Mouse (Mus musculus): ENCODE results near the gene Ulk4. TPM values are rescaled to one million over a fixed set of nuclear protein-coding genes. Genes with fewer than 3 reads are reported as not detected.

The Ulk4 gene
- polyA plus RNA-seq, 1 experiment from 2014 or later, result 179 TPM

DNA sequence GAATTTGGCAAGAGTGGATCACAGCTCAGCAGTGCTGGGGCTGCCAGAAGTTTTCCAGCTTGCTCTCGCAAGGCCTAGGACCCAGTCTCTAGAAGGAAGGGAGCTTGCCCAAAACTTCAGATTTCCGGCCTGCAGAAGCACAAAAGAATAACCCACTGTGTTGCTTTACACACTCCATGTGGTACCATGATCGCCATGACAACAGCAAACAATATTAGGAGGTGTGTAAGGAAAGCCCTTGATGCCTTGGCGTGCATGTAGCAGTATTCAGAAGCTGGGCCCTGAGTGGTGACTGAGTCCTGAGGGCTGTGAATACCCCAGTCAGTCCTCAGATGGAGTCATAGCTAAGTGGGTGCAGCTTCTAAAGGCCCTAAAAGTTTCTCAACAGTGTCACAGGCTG is 192.8 kb downstream of the Ulk4 start:
- Histone ChIP-seq H3K4me1 (peaks cover 9% of the 10 kb centered on the region; the same call in 1 of the 2 replicates), H3K4me2 (no peak overlapping the region), H3K9ac (no peak overlapping the region), H3K9me3 (no peaks in the 10 kb centered on the region), H3K27me3 (replicated peaks) (no peaks in the 10 kb centered on the region), H3K27ac (no peak overlapping the region), H3K4me3 (replicated peaks) (no peak overlapping the region), H3K36me3 (no peaks in the 10 kb centered on the region)
- 86% methylated on average over 4 of the region's 4 CpGs for WGBS
- ATAC-seq (ENCODE audit: insufficient read depth, low FRiP score, low read depth), result no peak

DNA sequence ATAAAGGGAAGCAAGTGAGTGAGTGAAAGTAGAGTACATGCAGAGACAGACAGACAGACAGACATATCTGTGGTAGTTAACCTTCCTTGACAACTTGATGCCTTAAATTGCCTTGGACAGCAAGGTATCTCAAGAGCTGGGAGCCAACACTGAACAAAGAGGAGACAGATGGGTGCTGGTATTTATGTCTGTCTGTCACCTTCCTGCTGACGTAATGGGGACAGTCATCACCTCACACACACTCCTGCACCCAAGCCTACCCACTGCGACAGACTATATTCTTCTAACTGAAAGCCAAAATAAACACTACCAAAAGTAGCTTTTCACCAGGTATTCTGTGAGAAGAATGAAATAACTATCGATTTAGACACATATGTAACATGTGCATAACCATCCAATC is 196.2 kb downstream of the Ulk4 start:
- Histone ChIP-seq H3K9me3 (no peaks in the 10 kb centered on the region), H3K9ac (no peak overlapping the region), H3K27ac (no peak overlapping the region), H3K4me1 (peaks cover 16% of the 10 kb centered on the region), H3K4me3 (replicated peaks) (no peak overlapping the region), H3K27me3 (replicated peaks) (no peaks in the 10 kb centered on the region), H3K36me3 (no peaks in the 10 kb centered on the region), H3K4me2 (no peak overlapping the region)
- ATAC-seq (ENCODE audit: insufficient read depth, low FRiP score, low read depth), result no peak
- WGBS, result 92% methylated on average over 3 of the region's 3 CpGs

DNA sequence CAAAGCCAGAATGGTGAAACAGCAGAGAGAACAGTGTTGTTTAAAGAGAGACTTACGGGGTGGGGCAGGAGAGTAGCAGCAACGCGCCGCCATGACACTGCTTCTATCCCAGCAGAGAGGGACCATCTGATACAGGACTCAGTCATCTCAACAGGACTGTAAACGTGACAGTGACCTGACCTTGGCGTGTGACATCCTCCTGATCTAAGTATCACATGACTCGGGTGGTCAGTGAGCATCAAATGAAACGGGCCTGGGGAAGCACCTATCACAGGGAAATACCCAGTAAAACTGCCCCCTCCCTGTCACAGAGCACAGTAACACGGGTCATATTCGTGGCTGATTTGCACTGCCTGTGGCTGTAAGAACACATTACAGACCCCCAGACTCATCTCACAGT is 196.6 kb downstream of the Ulk4 start:
- Histone ChIP-seq H3K4me2 (no peak overlapping the region), H3K27ac (no peak overlapping the region), H3K4me1 (peaks cover 16% of the 10 kb centered on the region), H3K9me3 (no peaks in the 10 kb centered on the region), H3K9ac (no peak overlapping the region), H3K36me3 (no peaks in the 10 kb centered on the region), H3K4me3 (replicated peaks) (no peak overlapping the region), H3K27me3 (replicated peaks) (no peaks in the 10 kb centered on the region)
- ATAC-seq (ENCODE audit: insufficient read depth, low FRiP score, low read depth), result no peak
- 78% methylated on average over 10 of the region's 10 CpGs for WGBS

DNA sequence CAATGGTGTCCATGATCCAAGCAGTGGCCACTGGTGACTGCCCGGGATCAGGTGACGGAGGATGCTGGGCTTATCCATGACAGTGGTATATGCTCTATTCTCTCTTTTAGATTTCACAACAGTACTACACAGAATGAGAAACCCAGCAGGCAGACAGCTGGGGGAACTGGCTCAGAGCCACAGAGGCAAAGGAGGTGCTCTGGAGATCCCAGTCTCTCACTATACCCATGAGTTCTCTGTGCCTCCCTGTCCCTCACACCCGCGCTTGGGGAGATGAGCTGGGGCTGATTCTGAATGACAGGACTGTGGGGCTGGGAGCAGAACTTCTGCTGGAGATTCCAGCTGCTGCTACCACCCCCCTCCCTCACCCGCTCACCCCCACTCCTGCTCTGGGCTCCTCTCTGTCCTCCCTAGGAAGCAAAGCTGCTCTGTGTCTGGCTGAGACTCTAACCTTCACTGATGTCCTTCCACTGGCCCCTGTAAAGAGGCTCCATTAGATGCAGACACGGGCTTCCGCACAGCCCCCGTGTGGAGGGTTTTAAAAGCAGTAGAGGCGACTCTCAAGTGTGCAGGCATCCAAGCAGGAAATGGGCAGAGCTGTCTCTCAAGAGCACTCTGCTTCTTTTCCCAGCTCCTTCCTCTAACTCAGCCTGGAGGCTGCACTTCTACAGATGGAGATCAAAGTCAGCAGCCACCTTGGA is 197.5 kb downstream of the Ulk4 start:
- peak; percentile 60 for ATAC-seq (ENCODE audit: insufficient read depth, low FRiP score, low read depth)
- peaks cover 16% of the 10 kb centered on the region for H3K4me1 ChIP-seq
- H3K9me3 ChIP-seq, result no peaks in the 10 kb centered on the region
- no peak overlapping the region for H3K9ac ChIP-seq
- peak overlapping the region; percentile 16; the same call in 1 of the 2 replicates for H3K4me2 ChIP-seq
- H3K27ac ChIP-seq, result peak overlapping the region; percentile 57; the same call in 1 of the 2 replicates
- H3K4me3 ChIP-seq (replicated peaks), result no peak overlapping the region
- 33% methylated on average over 9 of the region's 9 CpGs for WGBS
- no peaks in the 10 kb centered on the region for H3K27me3 ChIP-seq (replicated peaks)
- no peaks in the 10 kb centered on the region for H3K36me3 ChIP-seq

DNA sequence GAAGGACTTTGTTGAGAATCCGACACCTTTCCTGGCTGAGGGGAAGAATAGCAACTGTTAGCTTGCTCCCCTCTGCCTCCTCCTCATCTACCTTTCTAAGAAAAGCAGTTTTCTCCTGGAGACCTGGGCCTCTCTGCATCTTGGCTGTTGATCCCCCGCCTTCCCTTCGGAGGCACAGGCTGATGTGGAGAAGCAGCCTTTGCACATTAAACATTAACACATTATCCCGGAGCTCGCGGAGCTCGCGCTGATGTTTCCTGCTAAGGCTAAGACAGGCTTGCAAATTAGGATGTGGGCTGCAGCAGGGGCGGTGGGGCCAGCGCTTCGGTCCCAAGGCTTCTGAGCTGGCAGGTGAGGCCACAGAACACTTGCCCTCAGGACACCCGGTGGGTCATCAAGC is 200.7 kb downstream of the Ulk4 start:
- Histone ChIP-seq H3K9ac (no peak overlapping the region), H3K4me2 (no peak overlapping the region), H3K9me3 (no peaks in the 10 kb centered on the region), H3K27ac (no peak overlapping the region), H3K36me3 (no peaks in the 10 kb centered on the region), H3K27me3 (replicated peaks) (no peaks in the 10 kb centered on the region), H3K4me3 (replicated peaks) (no peak overlapping the region), H3K4me1 (peaks cover 16% of the 10 kb centered on the region)
- WGBS, result 28% methylated on average over 12 of the region's 12 CpGs
- ATAC-seq (ENCODE audit: insufficient read depth, low FRiP score, low read depth), result no peak

DNA sequence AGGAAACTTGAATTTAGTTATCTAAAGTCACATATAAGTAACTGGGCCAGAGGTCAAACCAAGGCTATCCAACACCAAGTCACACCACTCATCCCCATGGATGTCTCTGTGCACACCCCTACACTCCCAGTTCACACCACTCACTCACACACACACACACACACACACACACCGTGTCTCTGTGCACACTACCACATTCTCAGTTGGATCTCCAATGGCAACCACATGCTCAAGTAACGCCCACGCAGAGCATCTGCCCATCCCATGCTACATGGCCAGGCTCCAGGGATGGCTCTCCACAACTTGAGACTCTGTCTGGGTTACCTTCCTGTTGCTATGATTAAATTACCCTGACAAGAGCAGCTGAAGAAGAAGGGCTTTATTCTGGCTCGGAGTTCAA is 201.8 kb downstream of the Ulk4 start:
- 78% methylated on average over 4 of the region's 4 CpGs for WGBS
- Histone ChIP-seq H3K9me3 (no peaks in the 10 kb centered on the region), H3K36me3 (no peaks in the 10 kb centered on the region), H3K4me3 (replicated peaks) (no peak overlapping the region), H3K9ac (no peak overlapping the region), H3K4me1 (peaks cover 16% of the 10 kb centered on the region), H3K4me2 (no peak overlapping the region), H3K27me3 (replicated peaks) (no peaks in the 10 kb centered on the region), H3K27ac (no peak overlapping the region)
- no peak for ATAC-seq (ENCODE audit: insufficient read depth, low FRiP score, low read depth)

DNA sequence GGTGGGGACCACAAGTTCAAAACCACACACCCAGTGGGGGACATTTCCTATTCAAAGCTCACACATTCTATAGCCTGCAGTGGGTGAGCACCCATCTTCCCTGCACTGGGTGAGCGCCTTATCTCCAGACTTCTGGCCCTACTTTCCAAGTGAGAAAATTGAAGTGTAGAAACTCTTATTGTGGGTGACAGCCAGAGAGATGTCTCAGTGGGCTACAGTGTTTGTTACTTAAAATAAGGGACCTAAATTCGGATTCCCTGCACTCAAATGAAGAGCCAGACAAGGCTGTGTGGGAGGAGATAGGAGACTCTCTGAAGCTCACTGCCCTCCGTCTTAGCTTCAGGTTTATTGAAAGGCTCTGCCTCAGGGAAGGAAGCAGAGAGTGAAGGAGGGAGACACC is 202.3 kb downstream of the Ulk4 start:
- 86% methylated on average over 3 of the region's 3 CpGs for WGBS

DNA sequence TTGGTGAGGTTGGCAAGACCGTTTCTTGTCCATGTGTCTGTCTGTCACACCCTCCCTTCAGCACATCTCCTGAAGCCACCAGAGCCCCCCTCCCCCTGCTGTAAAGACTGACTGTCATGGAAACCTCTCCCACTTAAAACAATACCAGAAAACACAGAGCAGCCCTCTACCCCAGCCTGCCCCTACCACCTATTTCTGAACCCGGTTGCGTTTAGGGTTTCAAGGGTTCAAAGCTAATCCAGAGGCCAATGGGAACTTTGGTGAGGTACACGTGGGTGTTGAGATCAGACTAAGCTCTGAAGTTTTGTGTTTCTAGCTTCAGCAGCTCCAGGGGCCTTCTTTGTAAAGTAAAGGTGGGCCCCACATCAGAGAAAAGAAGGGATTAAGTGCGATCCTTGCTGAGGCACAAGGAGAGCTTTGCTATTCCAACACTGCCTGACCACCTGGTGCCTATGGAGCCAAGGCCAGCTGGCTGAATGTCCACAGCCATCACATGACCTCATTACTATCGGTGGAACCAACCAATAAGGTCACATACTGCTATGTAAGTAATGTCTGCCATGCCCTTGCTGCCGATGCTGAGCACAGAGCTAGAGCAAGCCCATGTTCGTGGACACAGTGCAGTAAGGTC is 204.8 kb downstream of the Ulk4 start:
- no peaks in the 10 kb centered on the region for H3K9me3 ChIP-seq
- ATAC-seq (ENCODE audit: insufficient read depth, low FRiP score, low read depth), result no peak
- 56% methylated on average over 8 of the region's 8 CpGs for WGBS
- no peak overlapping the region for H3K9ac ChIP-seq
- no peak overlapping the region for H3K27ac ChIP-seq
- H3K36me3 ChIP-seq, result no peaks in the 10 kb centered on the region
- H3K4me3 ChIP-seq (replicated peaks), result no peak overlapping the region
- no peak overlapping the region for H3K4me2 ChIP-seq
- no peaks in the 10 kb centered on the region for H3K27me3 ChIP-seq (replicated peaks)
- peaks cover 5% of the 10 kb centered on the region; the same call in 1 of the 2 replicates for H3K4me1 ChIP-seq

More for the DNA sequence above, 202.3 kb downstream of the Ulk4 start:
- no peaks in the 10 kb centered on the region for H3K9me3 ChIP-seq
- no peak for ATAC-seq (ENCODE audit: insufficient read depth, low FRiP score, low read depth)
- no peaks in the 10 kb centered on the region for H3K36me3 ChIP-seq
- H3K4me3 ChIP-seq (replicated peaks), result no peak overlapping the region
- peaks cover 12% of the 10 kb centered on the region for H3K4me1 ChIP-seq
- H3K4me2 ChIP-seq, result no peak overlapping the region
- H3K27me3 ChIP-seq (replicated peaks), result no peaks in the 10 kb centered on the region
- no peak overlapping the region for H3K27ac ChIP-seq
- H3K9ac ChIP-seq, result no peak overlapping the region

DNA sequence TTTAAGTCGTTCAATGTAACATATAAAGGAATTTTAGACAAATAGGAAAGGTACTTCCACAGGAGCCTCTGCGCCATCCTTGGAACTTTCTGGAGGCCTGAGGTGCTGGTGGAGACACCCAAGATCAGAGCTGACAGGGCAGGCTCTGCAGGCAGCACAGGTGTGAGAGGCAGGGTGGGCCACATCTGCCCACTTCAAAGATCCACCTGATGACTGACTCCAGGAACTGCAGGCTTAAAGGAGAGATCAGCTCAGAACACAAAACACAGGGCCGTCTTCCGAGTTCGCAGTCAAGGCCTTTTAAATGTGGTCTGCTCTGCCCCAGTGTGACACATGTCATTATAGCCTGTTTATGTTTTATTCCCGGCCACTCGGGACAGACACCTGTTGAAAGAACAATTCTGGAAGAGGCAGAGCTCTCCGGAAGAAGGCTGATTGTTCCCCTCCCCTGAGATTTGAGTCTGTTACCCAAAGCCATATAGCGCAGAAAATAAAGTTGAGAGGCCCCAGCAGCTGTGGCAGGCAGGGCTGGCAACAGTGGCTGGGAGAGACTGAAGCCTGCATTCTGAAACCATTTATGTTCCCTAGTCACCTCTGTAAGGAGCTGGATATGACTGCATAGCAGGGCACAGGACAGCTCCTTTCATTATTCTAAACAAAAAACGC is 205.4 kb downstream of the Ulk4 start:
- ATAC-seq (ENCODE audit: insufficient read depth, low FRiP score, low read depth), result no peak
- Histone ChIP-seq H3K27me3 (replicated peaks) (no peaks in the 10 kb centered on the region), H3K9ac (no peak overlapping the region), H3K27ac (no peak overlapping the region), H3K36me3 (no peaks in the 10 kb centered on the region), H3K4me3 (replicated peaks) (no peak overlapping the region), H3K9me3 (no peaks in the 10 kb centered on the region), H3K4me1 (peaks cover 5% of the 10 kb centered on the region; the same call in 1 of the 2 replicates), H3K4me2 (no peak overlapping the region)
- WGBS, result 62% methylated on average over 10 of the region's 10 CpGs

DNA sequence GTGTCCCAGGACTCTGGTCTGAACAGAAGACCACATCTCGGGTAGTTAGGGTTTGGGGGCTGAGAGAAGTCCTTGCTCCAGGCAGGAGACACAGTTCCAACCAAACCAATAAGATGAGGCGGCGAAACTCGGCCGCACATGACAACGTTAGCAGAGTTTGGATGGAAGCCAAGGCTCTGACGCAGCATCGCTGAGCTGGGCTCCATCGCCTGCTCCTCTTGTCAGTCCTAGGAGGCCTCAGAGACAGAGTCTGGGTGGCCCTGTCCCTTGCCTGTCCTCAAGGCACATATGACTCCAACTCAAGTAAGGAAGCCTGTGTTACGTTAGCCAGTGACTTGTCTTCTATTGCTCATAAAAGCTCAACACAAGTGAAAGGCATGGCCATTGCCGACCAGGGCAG is 205.9 kb downstream of the Ulk4 start:
- ATAC-seq (ENCODE audit: insufficient read depth, low FRiP score, low read depth), result no peak
- no peaks in the 10 kb centered on the region for H3K9me3 ChIP-seq

DNA sequence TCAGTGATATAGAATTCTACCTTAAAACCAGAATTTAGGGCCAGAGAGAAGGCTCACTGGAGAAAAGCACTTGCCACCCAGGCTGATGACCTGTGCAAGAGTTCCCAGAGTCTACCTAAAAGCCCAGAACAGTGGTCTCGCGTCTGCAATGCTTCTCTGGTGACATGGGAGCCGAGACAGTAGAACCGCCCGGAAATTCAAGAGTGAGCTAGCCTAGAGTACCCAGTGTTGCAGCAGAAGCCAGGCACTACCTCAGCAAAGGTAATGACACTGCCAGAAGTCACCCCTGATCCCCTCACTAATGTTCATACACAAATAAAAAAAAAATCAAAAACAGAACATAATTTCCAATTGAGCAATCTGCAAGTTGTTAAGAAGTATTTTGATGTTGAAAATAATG is 208.9 kb downstream of the Ulk4 start:
- no peaks in the 10 kb centered on the region for H3K27me3 ChIP-seq (replicated peaks)
- WGBS, result 88% methylated on average over 5 of the region's 5 CpGs
- no peaks in the 10 kb centered on the region; the same call in 1 of the 2 replicates for H3K4me1 ChIP-seq
- no peak overlapping the region for H3K4me3 ChIP-seq (replicated peaks)
- H3K9me3 ChIP-seq, result no peaks in the 10 kb centered on the region
- H3K4me2 ChIP-seq, result no peak overlapping the region
- ATAC-seq (ENCODE audit: insufficient read depth, low FRiP score, low read depth), result no peak
- H3K9ac ChIP-seq, result no peak overlapping the region
- no peak overlapping the region for H3K27ac ChIP-seq
- no peaks in the 10 kb centered on the region for H3K36me3 ChIP-seq

More for the DNA sequence above, 205.9 kb downstream of the Ulk4 start:
- Histone ChIP-seq H3K4me3 (replicated peaks) (no peak overlapping the region), H3K4me2 (no peak overlapping the region), H3K36me3 (no peaks in the 10 kb centered on the region), H3K27me3 (replicated peaks) (no peaks in the 10 kb centered on the region), H3K27ac (no peak overlapping the region), H3K9ac (no peak overlapping the region), H3K4me1 (no peaks in the 10 kb centered on the region; the same call in 1 of the 2 replicates)
- 65% methylated on average over 11 of the region's 11 CpGs for WGBS

DNA sequence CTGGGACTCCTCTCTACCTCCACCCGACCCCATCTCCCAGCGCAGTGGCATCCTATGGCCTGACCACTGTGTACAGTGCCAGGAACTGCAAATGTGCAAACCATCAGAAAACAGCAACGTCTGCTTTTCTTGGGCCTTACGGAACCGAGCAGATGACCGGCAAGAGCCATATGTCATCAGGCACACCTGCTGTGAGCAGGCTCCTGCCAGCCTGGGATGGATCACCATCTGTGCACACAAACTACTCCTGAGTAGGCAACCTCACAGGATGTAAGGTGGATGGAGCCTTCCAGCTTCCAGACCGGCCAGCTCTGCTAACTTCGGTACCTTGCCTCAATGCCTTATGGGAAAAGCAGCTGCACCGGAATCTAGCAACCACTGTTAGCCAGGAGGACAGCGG is 210.0 kb downstream of the Ulk4 start:
- H3K4me3 ChIP-seq (replicated peaks), result no peak overlapping the region
- no peak overlapping the region for H3K27ac ChIP-seq
- WGBS, result 74% methylated on average over 10 of the region's 10 CpGs
- H3K9me3 ChIP-seq, result no peaks in the 10 kb centered on the region
- no peak overlapping the region for H3K9ac ChIP-seq
- H3K4me2 ChIP-seq, result no peak overlapping the region
- no peak for ATAC-seq (ENCODE audit: insufficient read depth, low FRiP score, low read depth)
- no peaks in the 10 kb centered on the region for H3K27me3 ChIP-seq (replicated peaks)
- H3K36me3 ChIP-seq, result no peaks in the 10 kb centered on the region
- H3K4me1 ChIP-seq, result no peaks in the 10 kb centered on the region; the same call in 1 of the 2 replicates

All from stomach, embryonic 15.5 days (tissue).